Mouse (Mus musculus): ENCODE measurements around the gene AF067063. TPM values are rescaled to one million over a fixed set of nuclear protein-coding genes. Genes with fewer than 3 reads are reported as not detected.

Gene AF067063
- polyA plus RNA-seq (2012; rRNA removed) = not detected in 2 replicates

GRCm38 (mm10) chr13:119830116-119830515 is at the start of gene AF067063:
AF067063 (minus strand) TSS chr13:119830216.

DNA sequence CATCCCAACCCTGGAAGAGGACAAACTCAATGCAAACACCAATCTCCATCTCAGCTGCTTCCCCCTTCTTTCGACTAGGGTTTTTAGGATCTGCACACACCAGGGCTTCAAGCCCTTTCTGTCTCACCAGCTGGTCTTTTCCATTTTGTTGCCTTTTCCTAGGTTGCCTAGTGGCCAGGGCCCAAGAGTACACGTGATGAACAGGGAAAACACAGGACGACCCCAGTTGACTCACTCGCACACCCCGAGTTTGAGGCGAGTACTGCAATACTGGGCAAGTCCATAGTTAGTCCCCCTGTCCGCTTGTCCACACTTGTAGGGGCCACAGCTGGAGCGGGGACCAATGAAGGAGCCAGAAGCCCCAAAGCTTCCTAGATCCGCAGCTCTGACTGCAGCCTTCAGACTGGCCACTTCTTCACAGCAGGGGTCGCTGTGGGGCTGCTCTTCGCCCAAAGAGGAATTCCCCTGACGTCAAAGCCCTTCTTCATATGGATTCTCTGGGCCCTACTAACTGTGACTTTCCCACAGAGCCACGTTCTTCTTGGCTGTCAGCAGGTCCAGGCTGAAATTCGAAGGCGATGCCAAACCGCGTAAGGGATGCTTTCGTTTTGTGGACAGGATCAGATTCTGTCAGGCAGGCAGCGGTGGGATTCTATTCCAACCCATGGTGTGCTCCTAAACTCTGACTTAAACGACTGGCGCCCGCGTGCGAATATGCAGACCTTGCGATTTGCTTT is 5.5 kb upstream of the AF067063 start, which contains the start of gene D13Ertd608e:
Gene D13Ertd608e (plus strand): TSS at position 687 of the 737 bp plus-strand sequence.

DNA sequence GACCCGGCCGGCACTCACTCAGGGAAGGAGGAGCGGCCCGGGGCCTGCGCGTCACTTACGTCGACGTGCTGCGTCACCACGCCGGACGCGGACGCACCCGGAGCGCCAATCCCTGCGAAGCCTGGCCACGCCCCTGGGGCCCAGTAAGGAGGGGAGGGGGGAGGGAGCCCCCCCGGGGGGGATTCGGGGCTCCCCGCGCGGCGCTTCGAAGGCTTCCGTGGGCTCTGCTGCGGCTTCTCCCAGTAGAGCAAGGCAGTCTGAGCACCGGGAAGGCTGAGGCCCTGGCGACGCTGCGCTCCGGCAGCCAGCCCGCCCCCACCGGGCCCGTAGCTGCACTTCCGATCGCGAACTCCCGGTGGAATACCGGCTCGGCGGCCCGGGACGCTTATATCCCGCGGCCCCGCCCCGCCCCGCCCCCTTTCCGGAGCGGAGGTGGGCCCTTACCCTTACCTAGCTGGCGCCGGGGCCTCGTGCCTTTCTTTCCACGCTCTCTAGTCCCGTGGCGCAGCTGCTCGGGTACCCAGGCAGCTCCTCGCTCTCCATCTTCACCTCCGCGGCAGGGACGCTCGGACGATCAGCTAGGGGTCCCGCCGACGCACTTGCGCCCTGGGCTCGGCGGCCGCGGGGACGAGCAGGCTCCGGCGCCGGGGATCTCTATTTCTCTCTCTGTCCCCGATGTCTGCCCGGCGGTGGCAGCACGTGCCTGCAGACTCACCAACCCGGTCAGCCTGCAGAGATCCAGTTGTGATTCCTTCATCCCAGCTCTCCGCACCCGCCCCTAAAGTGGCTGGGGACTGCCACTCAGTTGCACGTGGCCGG is 39.0 kb downstream of the AF067063 start, which contains the start of gene Zfp131:
Gene Zfp131 (minus strand): TSS at position 129 of the 819 bp plus-strand sequence.

Other genes starting within 250 kb of the AF067063 start
- gene Ccl28, start 206.4 kb downstream of the AF067063 start, polyA plus RNA-seq (2012; rRNA removed) = 5.4 and 7.0 TPM in 2 replicates
- 499 and 510 TPM in 2 replicates for gene Hmgcs1, start 139.8 kb downstream of the AF067063 start, polyA plus RNA-seq (2012; rRNA removed)
- gene Nim1k, start 74.3 kb downstream of the AF067063 start, polyA plus RNA-seq (2012; rRNA removed) = 2.2 and 3.2 TPM in 2 replicates
- gene Zfp131, start 39.3 kb downstream of the AF067063 start, polyA plus RNA-seq (2012; rRNA removed) = 27.3 and 28.3 TPM in 2 replicates
- not detected in 2 replicates for gene D13Ertd608e, start 5.8 kb upstream of the AF067063 start, polyA plus RNA-seq (2012; rRNA removed)
- not detected in 2 replicates for gene Tcstv1, start 64.6 kb upstream of the AF067063 start, polyA plus RNA-seq (2012; rRNA removed)
- not detected in 2 replicates for gene Gm21761, start 99.1 kb upstream of the AF067063 start, polyA plus RNA-seq (2012; rRNA removed)
- gene B020031M17Rik, start 120.6 kb upstream of the AF067063 start, polyA plus RNA-seq (2012; rRNA removed) = not detected in 2 replicates
- not detected in 2 replicates for gene Gm36079, start 196.8 kb upstream of the AF067063 start, polyA plus RNA-seq (2012; rRNA removed)
- 0.12 TPM in 1 of 2 replicates, not detected in the other for gene Gm21188, start 222.0 kb upstream of the AF067063 start, polyA plus RNA-seq (2012; rRNA removed)